Mouse (Mus musculus): ENCODE measurements at regions not wholly inside any gene's neighbourhood (a gene's known extent, or its start where the extent isn't known, plus 50 kb on each side); places are given as distances from the start of the nearest gene placed in this dataset.

DNA sequence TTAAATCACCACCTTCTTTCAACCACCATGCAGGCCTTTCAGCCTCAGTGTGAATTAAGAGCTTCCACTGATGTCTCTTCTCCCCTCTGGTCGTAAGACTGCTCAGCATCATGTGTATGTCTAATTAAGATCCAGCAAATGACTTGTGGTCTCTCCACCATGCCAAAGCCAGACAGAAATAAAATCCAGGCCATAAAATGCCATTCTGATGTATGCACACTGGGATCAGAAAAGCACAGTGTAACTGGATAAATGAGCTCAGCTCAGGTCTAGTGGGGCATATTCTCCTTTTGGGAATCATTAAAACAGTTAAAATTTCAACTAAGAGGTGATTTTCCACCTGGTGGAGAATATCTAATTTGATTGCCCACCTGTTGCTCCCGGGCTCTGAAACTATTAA is 136.5 kb downstream of the Slc5a7 start:
- Histone ChIP-seq H3K27ac (ENCODE audit: low read depth) (no peak overlapping the region), H3K4me1 (replicated peaks; ENCODE audit: control insufficient read depth, insufficient read depth, low read length) (0 out of 2 replicates have a peak, but pooled peaks cover 3% of the 10 kb centered on the region), H3K4me3 (ENCODE audit: low read depth, low read length) (no peak overlapping the region), H3K9me3 (ENCODE audit: control insufficient read depth, low read length) (no peaks in the 10 kb centered on the region), H3K4me2 (ENCODE audit: low read length) (no peak overlapping the region), H3K36me3 (ENCODE audit: control insufficient read depth, insufficient read depth, low read length) (no peaks in the 10 kb centered on the region), H3K9ac (ENCODE audit: low read length) (no peak overlapping the region), H3K27me3 (replicated peaks; ENCODE audit: control insufficient read depth, insufficient read depth, low read length) (no peaks in the 10 kb centered on the region)
- ATAC-seq (replicated peaks; ENCODE audit: low FRiP score, low TSS enrichment, low read depth), result no peak
- no peak for DNase-seq (ENCODE audit: low spot score)
- 66% methylated on average over 2 of the region's 2 CpGs for WGBS

DNA sequence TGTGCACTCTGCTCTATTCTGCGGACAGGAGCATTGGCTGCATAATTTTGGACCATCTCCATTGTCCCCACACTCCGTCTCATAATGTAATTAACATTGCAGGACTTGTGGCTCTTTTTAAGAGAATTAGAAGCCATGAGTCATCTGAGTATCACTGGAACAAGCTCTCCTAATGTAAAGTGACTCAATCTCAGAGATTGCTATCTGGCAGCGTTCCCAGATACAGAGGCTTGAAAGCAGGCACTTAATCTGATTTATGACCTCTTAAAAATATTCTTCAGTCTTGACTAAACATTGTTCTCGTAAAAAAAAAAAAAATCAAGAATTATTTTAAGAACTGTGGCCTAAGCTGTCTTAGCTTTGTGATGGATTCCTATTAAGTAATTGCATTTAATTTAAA is 140.1 kb downstream of the Slc5a7 start:
- Histone ChIP-seq H3K9ac (ENCODE audit: low read length) (no peak overlapping the region), H3K4me1 (replicated peaks; ENCODE audit: control insufficient read depth, insufficient read depth, low read length) (0 out of 2 replicates have a peak, but pooled peaks cover 3% of the 10 kb centered on the region), H3K27me3 (replicated peaks; ENCODE audit: control insufficient read depth, insufficient read depth, low read length) (peaks cover 4% of the 10 kb centered on the region; the same call in 1 of the 2 replicates), H3K4me3 (ENCODE audit: low read depth, low read length) (no peak overlapping the region), H3K9me3 (ENCODE audit: control insufficient read depth, low read length) (no peaks in the 10 kb centered on the region), H3K36me3 (ENCODE audit: control insufficient read depth, insufficient read depth, low read length) (no peaks in the 10 kb centered on the region), H3K27ac (ENCODE audit: low read depth) (no peak overlapping the region), H3K4me2 (ENCODE audit: low read length) (no peak overlapping the region)
- peak; percentile 71; the same call in 1 of the 2 replicates for ATAC-seq (replicated peaks; ENCODE audit: low FRiP score, low TSS enrichment, low read depth)
- WGBS, result 24% methylated on average over 4 of the region's 4 CpGs
- DNase-seq (ENCODE audit: low spot score), result peak; percentile 52

DNA sequence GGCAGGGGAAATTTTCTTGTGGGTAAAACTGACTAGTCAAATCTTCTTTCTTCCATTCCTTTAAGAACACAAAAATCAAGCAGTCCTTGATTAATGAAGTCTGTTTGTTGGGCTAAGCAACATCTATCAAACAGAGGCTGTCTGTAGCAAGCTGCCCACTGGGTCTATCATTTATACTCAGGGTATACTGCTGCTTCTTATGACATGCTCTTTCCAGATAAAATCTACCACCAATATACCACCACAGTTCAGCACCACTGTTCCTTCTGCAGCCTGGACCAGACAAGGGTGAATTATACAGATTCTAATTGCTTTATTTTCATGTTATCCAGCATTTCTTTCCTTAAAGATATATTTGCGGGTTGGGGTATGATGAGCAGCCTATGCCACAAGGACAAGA is 140.5 kb downstream of the Slc5a7 start:
- Histone ChIP-seq H3K27ac (ENCODE audit: low read depth) (no peak overlapping the region), H3K9ac (ENCODE audit: low read length) (no peak overlapping the region), H3K9me3 (ENCODE audit: control insufficient read depth, low read length) (no peaks in the 10 kb centered on the region), H3K4me1 (replicated peaks; ENCODE audit: control insufficient read depth, insufficient read depth, low read length) (0 out of 2 replicates have a peak, but pooled peaks cover 3% of the 10 kb centered on the region), H3K36me3 (ENCODE audit: control insufficient read depth, insufficient read depth, low read length) (no peaks in the 10 kb centered on the region), H3K4me2 (ENCODE audit: low read length) (no peak overlapping the region), H3K27me3 (replicated peaks; ENCODE audit: control insufficient read depth, insufficient read depth, low read length) (peaks cover 4% of the 10 kb centered on the region; the same call in 1 of the 2 replicates), H3K4me3 (ENCODE audit: low read depth, low read length) (no peak overlapping the region)
- ATAC-seq (replicated peaks; ENCODE audit: low FRiP score, low TSS enrichment, low read depth) (no peak), DNase-seq (ENCODE audit: low spot score) (no peak)
- WGBS, result 81% methylated on average over 1 of the region's 1 CpGs

GRCm38 (mm10) chr17:54155801-54156200 is 143.0 kb downstream of the Slc5a7 start:
- Histone ChIP-seq H3K9me3 (ENCODE audit: control insufficient read depth, low read length) (no peaks in the 10 kb centered on the region), H3K27me3 (replicated peaks; ENCODE audit: control insufficient read depth, insufficient read depth, low read length) (peaks cover 4% of the 10 kb centered on the region; the same call in 1 of the 2 replicates), H3K9ac (ENCODE audit: low read length) (no peak overlapping the region), H3K36me3 (ENCODE audit: control insufficient read depth, insufficient read depth, low read length) (no peaks in the 10 kb centered on the region), H3K27ac (ENCODE audit: low read depth) (no peak overlapping the region), H3K4me1 (replicated peaks; ENCODE audit: control insufficient read depth, insufficient read depth, low read length) (0 out of 2 replicates have a peak, but pooled peaks cover 3% of the 10 kb centered on the region), H3K4me2 (ENCODE audit: low read length) (no peak overlapping the region), H3K4me3 (ENCODE audit: low read depth, low read length) (no peak overlapping the region)
- DNase-seq (ENCODE audit: low spot score), result no peak
- WGBS, result 80% methylated on average over 1 of the region's 1 CpGs
- no peak for ATAC-seq (replicated peaks; ENCODE audit: low FRiP score, low TSS enrichment, low read depth)

- Histone ChIP-seq H3K36me3 (ENCODE audit: control insufficient read depth, insufficient read depth, low read length) (no peaks in the 10 kb centered on the region), H3K9me3 (ENCODE audit: control insufficient read depth, low read length) (no peaks in the 10 kb centered on the region), H3K27ac (ENCODE audit: low read depth) (no peak overlapping the region), H3K4me3 (ENCODE audit: low read depth, low read length) (no peak overlapping the region), H3K4me1 (replicated peaks; ENCODE audit: control insufficient read depth, insufficient read depth, low read length) (0 out of 2 replicates have a peak, but pooled peaks cover 3% of the 10 kb centered on the region), H3K27me3 (replicated peaks; ENCODE audit: control insufficient read depth, insufficient read depth, low read length) (peaks cover 4% of the 10 kb centered on the region; the same call in 1 of the 2 replicates), H3K9ac (ENCODE audit: low read length) (no peak overlapping the region), H3K4me2 (ENCODE audit: low read length) (no peak overlapping the region)
- DNase-seq (ENCODE audit: low spot score) (no peak), ATAC-seq (replicated peaks; ENCODE audit: low FRiP score, low TSS enrichment, low read depth) (no peak)
Measured at GRCm38 (mm10) chr17:54154536-54154935, 144.3 kb downstream of the Slc5a7 start.

Data from intestine, embryonic 14.5 days (tissue).